Mouse (Mus musculus): Measurements from ENCODE around the gene Gm21833. TPM values are rescaled to one million over a fixed set of nuclear protein-coding genes. Genes with fewer than 3 reads are reported as not detected.
"Not testable (repeated sequence)": the region's sequence is repeated elsewhere in the genome, so short reads cannot be mapped to it uniquely, and the experiment has no call there.

The Gm21833 gene
- total RNA-seq (2021): not detected
- long read RNA-seq, experiment 1: 0 reads
- long read RNA-seq, experiment 2: 0 reads

- not testable (repeated sequence) for DNase-seq (ENCODE audit: low spot score)
Observed at GRCm38 (mm10) chr16:82828082-82828481, at the start of gene Gm21833. Gm21833 (plus strand) TSS chr16:82828382.

DNA sequence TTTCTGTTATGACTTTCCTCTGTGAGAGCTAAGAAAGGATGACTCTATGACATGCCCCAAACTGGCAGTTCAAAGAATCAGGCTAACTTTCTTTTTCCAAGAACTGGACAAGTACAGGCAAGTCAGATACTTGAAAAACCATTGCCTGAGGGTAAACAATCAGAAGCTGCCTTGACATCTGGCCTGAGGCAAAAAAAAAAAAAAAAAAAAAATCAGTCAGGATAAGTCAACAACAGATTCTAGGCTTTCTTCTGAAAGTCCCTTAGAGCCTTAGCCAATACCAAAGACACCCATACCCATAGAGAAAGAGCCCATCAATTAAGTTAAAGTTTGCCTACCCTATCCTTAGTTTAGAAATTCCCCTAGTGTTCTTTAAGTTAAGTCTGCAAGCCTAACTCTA lies 38.7 kb upstream of the Gm21833 start:
- no peak for DNase-seq (ENCODE audit: low spot score)

DNA sequence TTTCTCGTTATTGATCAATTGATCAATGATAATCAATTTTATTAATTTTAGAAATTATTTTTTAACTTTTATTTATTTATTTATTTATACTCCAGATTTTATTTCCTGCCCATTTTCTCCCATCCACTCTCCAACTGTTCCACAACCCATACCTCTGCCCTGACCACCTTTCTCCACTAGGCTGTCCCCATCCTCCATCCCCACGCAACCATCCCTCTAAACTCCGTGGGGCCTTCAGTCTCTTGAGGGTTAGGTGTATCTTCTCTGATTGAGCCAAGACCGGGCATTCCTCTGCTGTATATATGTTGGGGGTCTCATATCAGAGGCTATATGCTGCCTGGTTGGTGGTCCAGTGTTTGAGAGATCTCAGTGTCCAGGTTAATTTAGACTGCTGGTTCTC lies 31.7 kb upstream of the Gm21833 start:
- DNase-seq (ENCODE audit: low spot score): no peak

DNA sequence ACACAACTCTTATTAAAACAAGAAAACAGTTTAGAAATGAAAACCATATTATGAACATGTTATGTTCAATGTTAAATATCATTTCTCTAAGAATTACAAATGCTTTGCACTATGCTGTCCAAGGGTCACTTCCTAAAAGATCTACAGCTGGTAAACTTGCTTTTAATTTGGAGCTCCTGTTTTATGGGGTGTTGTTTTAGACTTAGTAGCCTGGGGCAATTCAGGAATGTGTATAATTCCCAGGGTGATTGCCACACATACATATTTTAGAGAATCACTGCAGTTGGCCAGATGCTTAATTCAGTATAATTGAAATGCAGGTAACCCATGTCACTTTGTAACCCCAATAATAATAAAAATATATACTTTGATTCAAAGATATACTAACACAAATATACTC lies 12.9 kb upstream of the Gm21833 start:
- DNase-seq (ENCODE audit: low spot score): no peak

DNA sequence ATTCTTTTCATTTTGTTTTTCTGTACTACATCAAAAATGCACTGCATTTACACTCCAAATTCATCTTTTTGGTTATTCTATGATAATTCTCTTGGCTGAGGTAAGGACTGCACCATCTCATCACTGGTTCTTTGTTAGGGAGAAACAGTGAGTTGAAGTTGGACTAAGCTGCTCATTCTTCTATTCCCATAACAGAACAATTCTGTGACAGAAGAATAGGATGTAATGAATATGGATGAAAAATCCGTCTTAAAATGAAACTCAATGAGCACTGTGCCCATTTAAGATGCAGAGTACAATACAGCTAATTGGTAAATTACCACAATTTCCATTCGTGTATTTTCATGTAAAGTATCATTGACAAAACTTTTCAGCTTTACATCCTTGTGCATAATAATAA lies 11.6 kb upstream of the Gm21833 start:
- no peak for DNase-seq (ENCODE audit: low spot score)

DNA sequence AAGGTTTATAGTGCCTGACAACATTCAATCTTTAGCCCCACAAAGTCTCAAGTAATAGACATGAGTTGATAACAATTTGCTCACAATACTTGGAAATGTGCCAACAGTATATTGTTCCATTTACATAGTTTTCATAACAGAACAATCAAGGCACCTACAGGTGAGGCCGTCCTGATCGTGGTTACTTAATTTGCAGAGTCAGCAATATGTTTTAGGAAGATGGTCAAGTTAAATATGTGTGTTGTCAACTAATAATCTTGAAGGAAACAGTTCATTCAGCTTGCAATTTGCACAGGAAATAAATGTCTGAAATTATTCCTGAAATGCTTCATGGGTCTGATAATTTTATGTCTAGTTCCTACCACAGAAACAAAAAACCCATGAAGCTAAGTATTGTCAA lies 27.6 kb downstream of the Gm21833 start:
- no peak for DNase-seq (ENCODE audit: low spot score)

DNA sequence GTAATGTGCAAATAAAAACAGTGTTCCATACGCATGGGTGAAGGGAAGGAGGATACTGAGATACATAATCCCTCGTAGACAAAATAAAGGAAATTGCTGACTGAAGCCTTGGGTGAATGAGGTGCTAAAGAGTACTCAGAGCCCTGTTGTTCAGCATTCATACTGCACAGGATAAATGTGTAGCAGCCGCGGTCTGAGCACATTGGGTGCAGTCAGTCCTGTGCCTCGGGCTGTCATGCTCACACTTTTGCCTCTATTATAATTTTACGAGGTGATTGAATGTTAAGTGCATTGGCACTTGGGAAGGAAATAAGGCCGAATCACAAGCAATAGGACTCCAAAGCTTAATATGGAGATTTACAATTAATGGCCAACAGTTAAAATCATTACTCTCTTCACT lies 36.4 kb downstream of the Gm21833 start:
- DNase-seq (ENCODE audit: low spot score): no peak

Measured in gastrocnemius, adult 18-20 months (tissue).